Mouse (Mus musculus) layer of hippocampus, adult 8-10 months (tissue): ENCODE data around the gene Sbf2. TPM values are rescaled to one million over a fixed set of nuclear protein-coding genes. Genes with fewer than 3 reads are reported as not detected.
"Not testable (repeated sequence)": the region's sequence is repeated elsewhere in the genome, so short reads cannot be mapped to it uniquely, and the experiment has no call there.

Experiments used
- DNase-seq, 2 experiments: peaks; one replicate each; pipeline ENCODE4 v3.0.0; 2022; ENCODE audit warnings: low spot score in 2 of 2
- total RNA-seq, 4 experiments: library from RNA; stranded (reverse); gene quantifications; 2 replicates each; pipeline ENCODE4 v1.2.4; 2022

The Sbf2 gene
- total RNA-seq, 4 experiments from 2014 or later = 60.8 to 88.6 (median 72.1) TPM

DNA sequence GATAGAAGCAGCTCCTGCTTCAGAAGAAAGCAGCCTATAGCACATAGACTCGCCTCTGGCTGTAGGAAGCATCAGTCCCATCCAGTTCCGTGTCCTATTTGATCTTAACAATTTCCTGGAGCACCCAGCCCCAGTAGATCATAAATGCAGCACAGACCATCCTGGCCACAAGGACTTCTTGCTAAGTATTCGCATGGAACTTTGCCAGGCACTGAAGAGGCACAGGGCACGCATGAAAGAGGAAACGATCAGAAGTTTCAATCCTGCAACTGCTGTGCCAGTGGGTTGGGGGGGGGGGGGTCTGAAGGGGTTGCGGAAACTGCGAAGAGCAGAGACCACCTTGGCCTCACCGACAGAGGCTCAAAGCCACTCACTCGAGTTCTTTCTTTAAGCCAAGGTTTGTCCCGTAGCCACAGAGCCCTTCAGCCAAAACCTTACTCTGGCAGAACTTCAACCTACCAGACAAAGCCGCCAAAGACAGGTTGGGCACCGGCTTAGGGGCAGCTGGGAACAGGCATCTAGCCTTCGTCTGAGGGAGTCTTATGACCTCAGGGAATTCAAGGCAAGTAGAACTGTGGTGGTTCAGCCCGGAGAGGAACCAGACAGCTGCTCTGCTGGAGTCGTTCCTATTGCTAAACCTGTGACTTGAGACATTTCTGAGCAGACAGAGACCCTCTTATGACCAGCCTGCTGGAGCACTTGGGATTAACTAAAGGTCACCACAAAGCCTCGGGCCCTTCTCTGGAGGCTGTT, 16.6 kb upstream of the Sbf2 start:
- no peak for DNase-seq

DNA sequence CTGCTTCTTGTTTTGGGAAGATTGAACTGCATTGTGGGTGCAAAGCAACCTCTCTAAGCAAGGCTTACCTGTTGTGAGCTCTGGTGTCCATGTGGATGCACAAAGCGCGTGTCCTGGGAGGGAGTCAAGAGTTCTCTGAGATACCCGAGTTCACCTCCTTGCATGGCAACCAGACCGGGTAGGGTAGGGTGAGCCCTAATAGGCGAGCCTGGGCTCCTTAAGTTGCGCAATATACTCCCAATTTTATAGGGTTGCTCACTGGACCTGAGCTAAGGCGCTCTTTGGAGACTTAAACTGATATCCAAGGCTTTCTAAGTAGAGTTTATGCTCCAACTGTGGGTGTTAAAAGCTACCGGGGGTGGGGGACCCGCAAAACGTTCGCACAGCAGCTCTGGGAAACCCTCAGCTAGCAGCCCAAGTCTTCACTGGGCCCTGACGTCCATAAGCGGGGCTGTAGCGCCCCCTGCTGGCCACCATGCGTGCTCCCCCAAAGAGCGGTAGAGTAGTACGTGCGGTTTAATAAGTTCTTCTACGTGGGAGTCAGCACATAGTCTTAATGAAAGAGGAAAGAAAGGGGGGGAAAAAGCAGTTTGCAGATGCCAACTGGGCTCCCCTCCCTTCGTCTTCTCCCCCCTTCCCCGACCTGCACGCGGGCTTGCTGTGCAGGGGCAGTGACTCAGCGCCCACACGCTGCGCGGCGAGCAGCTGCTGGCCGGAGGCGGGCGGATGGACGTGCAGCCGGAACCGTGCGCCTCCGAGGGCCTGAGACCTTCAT, 15.4 kb upstream of the Sbf2 start:
- DNase-seq = peak; percentile 61 to 83

GRCm38 (mm10) chr7:110628611-110629354, 14.1 kb upstream of the Sbf2 start:
- DNase-seq = no peak

DNA sequence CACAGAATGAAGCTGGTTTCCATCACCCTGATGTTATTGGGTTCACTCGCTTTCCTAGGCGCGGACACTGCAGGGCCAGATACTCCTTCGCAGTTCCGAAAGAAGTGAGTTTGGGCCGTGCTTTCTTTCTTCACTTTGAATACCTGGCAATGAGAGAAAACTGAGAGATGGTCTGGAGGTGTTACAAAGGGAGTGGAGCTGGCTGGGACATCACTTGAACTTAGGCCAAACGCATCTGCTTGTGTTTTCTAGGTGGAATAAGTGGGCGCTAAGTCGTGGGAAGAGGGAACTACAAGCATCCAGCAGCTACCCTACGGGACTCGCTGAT, 13.5 kb upstream of the Sbf2 start:
- DNase-seq = no peak

GRCm38 (mm10) chr7:110627486-110628272, 13.0 kb upstream of the Sbf2 start, which contains the start of gene Adm:
Gene Adm, plus strand, starts transcription at chr7:110627661.
- DNase-seq = peak in 1 of 2 experiments; percentile 34

DNA sequence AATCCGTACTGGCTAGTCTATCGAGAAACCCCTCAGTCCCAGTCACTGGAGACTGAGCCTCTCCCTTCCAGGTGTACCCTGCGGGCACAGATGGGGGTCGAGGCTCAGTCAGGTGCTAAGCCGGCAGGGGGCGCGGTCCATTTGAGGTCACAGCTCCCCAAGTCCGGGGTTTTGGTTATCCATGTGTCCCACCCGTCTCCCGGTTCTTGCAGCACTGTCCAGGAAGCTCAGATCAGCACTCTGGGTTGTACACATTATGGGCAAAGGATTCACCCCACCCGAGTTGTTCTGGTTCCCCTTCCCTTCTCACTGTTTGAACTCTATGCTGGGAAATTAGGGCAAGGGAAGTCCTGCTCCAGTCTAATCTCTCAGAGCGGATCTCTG, 12.4 kb upstream of the Sbf2 start:
- DNase-seq = no peak

- no peak for DNase-seq
Measured at GRCm38 (mm10) chr7:110626186-110627098, 11.7 kb upstream of the Sbf2 start.

DNA sequence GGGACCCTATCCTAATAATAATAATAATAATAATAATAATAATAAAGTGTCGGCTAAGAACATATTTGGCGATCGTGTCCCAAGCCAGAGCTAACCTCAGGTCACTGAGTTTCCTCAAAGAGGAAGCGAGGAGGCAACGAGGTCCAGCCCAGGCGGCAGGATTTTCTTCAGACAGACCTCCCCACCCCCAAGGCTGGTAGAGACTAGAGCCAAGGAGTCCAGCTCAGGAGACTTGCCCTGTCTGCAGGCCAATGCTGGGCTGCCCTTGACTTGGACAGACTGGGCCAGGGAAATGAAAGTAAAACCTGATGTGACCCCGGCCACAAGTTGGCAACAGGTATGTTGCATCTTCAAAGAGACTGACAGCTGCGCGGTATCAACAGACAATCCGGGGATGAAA, 10.8 kb upstream of the Sbf2 start:
- DNase-seq = no peak

DNA sequence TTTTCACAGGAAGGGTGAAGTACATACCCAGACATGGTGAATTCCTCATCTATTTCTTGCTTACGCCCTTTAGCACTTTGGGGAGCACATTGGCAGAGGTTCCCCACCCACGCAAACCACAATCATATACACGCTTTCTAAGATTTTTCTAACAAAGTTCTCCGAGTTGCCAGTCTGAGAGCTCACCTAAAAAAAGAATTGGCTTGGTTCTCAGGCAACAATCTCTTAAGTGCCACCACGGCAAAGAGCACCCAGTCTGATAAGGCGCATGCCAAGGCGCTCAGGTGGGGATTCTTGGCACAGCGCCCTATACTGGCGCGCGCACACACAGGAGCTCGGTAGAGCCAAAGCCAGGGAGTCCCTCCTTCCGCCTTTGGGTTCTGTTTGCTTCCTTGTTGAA, 10.2 kb upstream of the Sbf2 start:
- DNase-seq = no peak

- DNase-seq = no peak
Measured at GRCm38 (mm10) chr7:110624067-110624466, 9.3 kb upstream of the Sbf2 start.

- DNase-seq = no peak
Measured at GRCm38 (mm10) chr7:110619086-110619611, 4.4 kb upstream of the Sbf2 start.

GRCm38 (mm10) chr7:110615792-110616191, 1.1 kb upstream of the Sbf2 start:
- DNase-seq = no peak

DNA sequence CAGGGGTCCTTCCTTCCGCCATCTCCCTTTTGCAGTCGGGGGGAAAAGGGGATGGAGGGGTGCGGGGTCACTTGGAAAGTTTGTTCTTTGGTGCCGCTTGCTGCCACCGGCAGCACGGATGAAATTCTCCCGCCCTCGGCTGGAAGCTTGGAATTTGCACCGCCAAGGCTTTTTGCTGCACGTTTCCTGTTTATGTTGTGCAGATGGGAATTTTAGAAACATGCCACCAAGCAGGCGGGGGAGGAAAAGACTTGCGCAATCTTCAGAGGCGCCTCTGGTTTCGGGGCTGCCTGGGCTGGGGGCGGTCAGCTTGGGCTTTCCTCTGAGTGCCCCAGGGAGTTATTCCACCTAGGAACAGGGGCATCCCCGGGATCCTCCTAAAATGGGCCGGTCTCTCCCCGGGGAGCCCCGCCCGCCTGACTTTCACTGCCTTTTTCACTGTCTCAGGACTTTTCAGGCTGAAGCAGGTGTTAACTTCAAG, 469 bp upstream of the Sbf2 start:
- peak; percentile 39 to 48 for DNase-seq

- no peak for DNase-seq
Measured at GRCm38 (mm10) chr7:110613381-110614132, 1.2 kb downstream of the Sbf2 start.

DNA sequence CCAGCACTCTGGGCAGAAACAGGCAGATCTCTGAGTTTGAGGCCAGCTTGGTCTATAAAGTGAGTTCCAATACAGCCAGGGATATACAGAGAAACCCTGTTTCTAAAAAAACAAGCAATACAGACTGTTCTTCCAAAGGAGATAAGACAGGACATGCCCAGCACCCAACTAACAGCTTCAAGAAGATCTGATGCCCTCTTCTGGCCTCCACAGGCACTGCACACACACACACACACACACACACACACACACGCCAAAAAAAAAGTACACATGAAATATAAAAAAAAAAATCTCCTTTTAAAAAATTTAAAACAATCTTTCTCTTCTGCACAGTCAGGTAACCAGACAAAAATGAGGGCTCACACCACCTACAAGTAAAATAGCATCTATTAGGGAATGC, 7.8 kb downstream of the Sbf2 start:
- DNase-seq = no peak

GRCm38 (mm10) chr7:110605476-110605875, 9.2 kb downstream of the Sbf2 start:
- DNase-seq = no peak

DNA sequence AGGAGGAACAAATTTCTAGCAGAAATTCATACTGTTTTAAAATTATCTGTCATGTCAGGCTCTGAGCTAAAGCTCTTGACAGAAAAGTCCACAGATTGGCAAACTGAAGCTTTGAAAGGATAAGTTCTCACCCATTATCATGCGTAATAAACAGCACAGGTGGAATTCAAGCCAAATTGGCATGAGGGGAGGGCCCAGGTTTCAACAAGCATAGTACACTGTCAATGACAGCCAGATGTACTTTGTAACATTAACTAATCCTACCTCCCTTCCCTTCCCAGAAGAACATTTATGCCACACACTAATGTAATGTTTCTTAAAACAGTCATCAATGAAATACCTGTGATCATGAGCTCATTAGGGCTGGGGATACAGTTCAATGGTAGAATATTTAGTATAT, 17.6 kb downstream of the Sbf2 start:
- no peak for DNase-seq

DNA sequence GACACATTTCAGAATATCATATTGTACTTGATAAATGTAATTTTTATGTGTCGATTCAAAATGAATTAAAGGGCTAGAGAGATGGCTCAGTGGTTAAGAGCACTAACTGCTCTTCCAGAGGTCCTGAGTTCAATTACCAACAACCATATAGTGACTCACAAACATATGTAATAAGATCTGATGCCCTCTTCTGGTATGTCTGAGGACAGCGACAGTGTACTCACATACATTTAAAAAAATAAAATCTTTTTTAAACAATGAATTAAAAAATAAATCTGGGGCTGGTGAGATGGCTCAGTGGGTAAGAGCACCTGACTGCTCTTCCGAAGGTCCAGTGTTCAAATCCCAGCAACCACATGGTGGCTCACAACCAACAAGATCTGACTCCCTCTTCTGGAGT, 20.7 kb downstream of the Sbf2 start:
- not testable (repeated sequence) for DNase-seq

GRCm38 (mm10) chr7:110587721-110588120, 27.0 kb downstream of the Sbf2 start:
- DNase-seq = no peak
